Mouse (Mus musculus): ENCODE measurements at regions not wholly inside any gene's neighbourhood (a gene's known extent, or its start where the extent isn't known, plus 50 kb on each side); places are given as distances from the start of the nearest gene placed in this dataset.
"Not testable (repeated sequence)": the region's sequence is repeated elsewhere in the genome, so short reads cannot be mapped to it uniquely, and the experiment has no call there.

- DNase-seq (ENCODE audit: inconsistent age in 2 of 2, low spot score in 1 of 2), result no peak
Observed at GRCm38 (mm10) chr15:16130862-16131261, 597.7 kb upstream of the Cdh9 start.

- DNase-seq (ENCODE audit: inconsistent age in 2 of 2, low spot score in 1 of 2), result no peak
Observed at GRCm38 (mm10) chr15:16158164-16158563, 570.4 kb upstream of the Cdh9 start.

GRCm38 (mm10) chr15:16163969-16164368 is 564.6 kb upstream of the Cdh9 start:
- no peak for DNase-seq (ENCODE audit: inconsistent age in 2 of 2, low spot score in 1 of 2)

- DNase-seq (ENCODE audit: inconsistent age in 2 of 2, low spot score in 1 of 2), result no peak
Observed at GRCm38 (mm10) chr15:16213354-16213753, 515.2 kb upstream of the Cdh9 start.

GRCm38 (mm10) chr15:16221648-16222047 is 506.9 kb upstream of the Cdh9 start:
- no peak for DNase-seq (ENCODE audit: inconsistent age in 2 of 2, low spot score in 1 of 2)

- DNase-seq (ENCODE audit: inconsistent age in 2 of 2, low spot score in 1 of 2), result no peak
Observed at GRCm38 (mm10) chr15:16248595-16248994, 480.0 kb upstream of the Cdh9 start.

GRCm38 (mm10) chr15:16285166-16285565 is 443.4 kb upstream of the Cdh9 start:
- no peak for DNase-seq (ENCODE audit: inconsistent age in 2 of 2, low spot score in 1 of 2)

- not testable (repeated sequence) for DNase-seq (ENCODE audit: inconsistent age in 2 of 2, low spot score in 1 of 2)
Observed at GRCm38 (mm10) chr15:16294553-16294952, 434.0 kb upstream of the Cdh9 start.

- no peak for DNase-seq (ENCODE audit: inconsistent age in 2 of 2, low spot score in 1 of 2)
Observed at GRCm38 (mm10) chr15:16309678-16310077, 418.9 kb upstream of the Cdh9 start.

GRCm38 (mm10) chr15:16311956-16312646 is 416.5 kb upstream of the Cdh9 start:
- peak in 1 of 2 experiments; percentile 4 for DNase-seq (ENCODE audit: inconsistent age in 2 of 2, low spot score in 1 of 2)

GRCm38 (mm10) chr15:16312721-16313120 is 415.8 kb upstream of the Cdh9 start:
- no peak for DNase-seq (ENCODE audit: inconsistent age in 2 of 2, low spot score in 1 of 2)

GRCm38 (mm10) chr15:16313818-16314217 is 414.7 kb upstream of the Cdh9 start:
- DNase-seq (ENCODE audit: inconsistent age in 2 of 2, low spot score in 1 of 2), result peak in 1 of 2 experiments; percentile 5

- DNase-seq (ENCODE audit: inconsistent age in 2 of 2, low spot score in 1 of 2), result no peak
Observed at GRCm38 (mm10) chr15:16314606-16315005, 413.9 kb upstream of the Cdh9 start.

- peak in 1 of 2 experiments; percentile 7 for DNase-seq (ENCODE audit: inconsistent age in 2 of 2, low spot score in 1 of 2)
Observed at GRCm38 (mm10) chr15:16315085-16315484, 413.5 kb upstream of the Cdh9 start.

GRCm38 (mm10) chr15:16326327-16326726 is 402.2 kb upstream of the Cdh9 start:
- no peak for DNase-seq (ENCODE audit: inconsistent age in 2 of 2, low spot score in 1 of 2)

Data from adrenal gland, adult (tissue).